Mouse (Mus musculus): Measurements from ENCODE around the gene BC067074.
"Not testable (repeated sequence)": the region's sequence is repeated elsewhere in the genome, so short reads cannot be mapped to it uniquely, and the experiment has no call there.

BC067074 gene

GRCm38 (mm10) chr13:113377631-113378030 is 84.7 kb downstream of the BC067074 start:
- no peak for DNase-seq (ENCODE audit: low spot score)

DNA sequence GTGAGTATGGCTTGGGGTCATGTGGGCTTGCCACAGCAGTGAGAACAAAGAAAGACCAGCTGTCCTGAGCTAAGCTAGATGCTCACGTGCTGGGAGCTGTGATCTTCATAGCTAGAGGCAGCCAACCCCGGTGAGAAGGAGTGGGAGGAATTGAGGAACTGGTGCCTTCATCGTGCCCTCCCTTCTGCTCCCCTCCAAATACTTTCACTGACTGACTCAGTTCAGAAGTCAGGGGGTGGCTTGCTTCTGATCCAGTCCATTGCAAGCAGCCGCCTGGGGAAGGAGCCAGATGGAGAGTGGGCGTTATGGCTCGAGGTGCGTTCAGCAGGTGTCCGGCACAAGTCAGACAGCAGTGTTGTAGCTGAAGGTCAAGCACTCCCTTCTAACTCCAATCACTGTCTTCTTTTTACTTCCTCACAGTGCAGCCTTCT is 86.0 kb downstream of the BC067074 start:
- DNase-seq (ENCODE audit: low spot score): no peak

DNA sequence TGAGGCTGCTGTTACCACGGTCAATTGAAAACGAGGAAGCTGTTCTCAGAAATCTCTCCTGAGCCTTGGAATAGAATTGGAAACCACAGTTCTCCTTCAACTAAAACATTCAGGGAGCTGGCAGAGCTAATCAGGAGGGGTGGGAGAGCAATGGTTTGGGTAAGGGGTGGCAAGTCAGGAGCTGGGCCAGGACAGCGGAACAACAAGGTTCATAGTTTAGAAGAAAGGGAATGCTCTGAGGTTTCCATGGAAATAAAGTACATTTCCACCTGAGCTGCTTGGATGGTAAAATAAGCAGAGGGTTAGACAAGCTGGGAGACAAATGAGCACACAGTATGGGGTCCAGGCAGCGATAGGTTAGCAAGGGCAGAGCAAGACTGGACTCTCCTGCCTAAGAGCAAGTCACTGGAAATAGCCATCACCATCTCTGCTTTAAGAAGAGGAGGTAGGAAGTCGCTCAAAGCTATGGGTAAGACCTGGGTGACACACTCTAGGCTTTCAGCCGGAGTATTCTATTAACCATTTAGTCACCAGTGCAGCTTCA is 86.9 kb downstream of the BC067074 start:
- DNase-seq (ENCODE audit: low spot score): no peak

DNA sequence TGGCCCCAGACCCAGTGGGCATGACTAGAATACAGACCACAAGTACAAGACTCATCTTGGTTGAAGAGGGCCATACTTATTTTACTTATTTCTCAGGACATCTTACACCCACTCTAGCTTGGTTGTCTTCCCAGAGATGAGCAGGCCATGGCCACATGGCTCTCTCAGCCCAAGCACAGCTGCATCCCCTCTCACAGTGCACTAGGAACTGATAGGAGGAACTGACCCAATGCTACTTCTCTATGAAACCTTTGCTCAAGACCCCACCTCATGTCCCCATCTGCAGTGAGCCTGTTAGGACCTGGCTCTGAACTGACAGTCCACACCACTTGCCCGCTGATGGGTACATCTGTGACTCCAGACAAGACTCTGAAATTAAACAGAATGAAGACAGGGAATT is 88.8 kb downstream of the BC067074 start:
- DNase-seq (ENCODE audit: low spot score): no peak

- no peak for DNase-seq (ENCODE audit: low spot score)
Observed at GRCm38 (mm10) chr13:113382201-113382600, 89.2 kb downstream of the BC067074 start.

- DNase-seq (ENCODE audit: low spot score): not testable (repeated sequence)
Observed at GRCm38 (mm10) chr13:113382770-113383169, 89.8 kb downstream of the BC067074 start.

DNA sequence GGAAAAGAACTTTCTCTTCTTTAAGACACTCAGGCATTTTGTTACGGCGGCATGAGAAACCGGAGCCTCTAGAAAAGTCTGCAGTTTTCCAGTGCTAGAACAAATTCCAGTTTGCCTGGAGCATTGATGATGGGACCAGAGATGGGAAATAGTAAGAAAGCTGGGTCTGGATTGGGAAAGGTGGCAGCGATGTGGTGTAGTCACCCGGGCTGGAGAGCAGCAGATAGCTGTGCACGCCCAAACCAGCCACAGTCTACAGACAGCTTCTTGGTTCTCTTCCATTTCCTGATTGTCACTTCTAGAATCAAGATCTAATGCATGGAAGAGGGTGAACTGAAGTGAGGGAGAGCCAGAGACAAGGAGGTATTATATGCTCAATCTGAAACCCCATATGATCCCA is 100.4 kb downstream of the BC067074 start:
- DNase-seq (ENCODE audit: low spot score): no peak

GRCm38 (mm10) chr13:113394591-113394990 is 101.6 kb downstream of the BC067074 start:
- no peak for DNase-seq (ENCODE audit: low spot score)

DNA sequence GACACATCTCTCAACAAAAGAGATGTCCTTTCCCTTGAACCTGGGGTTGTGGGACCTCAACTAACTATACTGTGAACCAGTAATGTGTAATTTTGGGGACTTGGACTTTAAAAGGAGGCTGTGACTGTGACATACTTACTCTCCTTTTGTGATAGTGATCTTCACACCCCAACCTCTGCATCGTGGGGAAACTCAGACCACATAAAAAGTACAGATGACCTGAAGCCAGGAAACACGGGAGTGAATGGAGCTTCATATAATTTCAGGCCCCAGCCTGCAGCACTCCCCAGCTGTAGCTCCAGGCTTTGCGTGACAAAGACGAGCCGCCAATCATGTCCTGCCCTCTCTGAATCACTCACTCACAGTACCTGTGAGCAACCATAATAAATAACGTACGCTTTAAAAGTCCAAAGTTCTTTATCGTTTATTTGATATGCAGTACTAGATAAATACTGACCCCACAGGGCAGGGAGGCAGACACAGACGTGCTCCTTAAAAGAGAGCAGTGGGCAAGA is 104.1 kb downstream of the BC067074 start:
- DNase-seq (ENCODE audit: low spot score): no peak

DNA sequence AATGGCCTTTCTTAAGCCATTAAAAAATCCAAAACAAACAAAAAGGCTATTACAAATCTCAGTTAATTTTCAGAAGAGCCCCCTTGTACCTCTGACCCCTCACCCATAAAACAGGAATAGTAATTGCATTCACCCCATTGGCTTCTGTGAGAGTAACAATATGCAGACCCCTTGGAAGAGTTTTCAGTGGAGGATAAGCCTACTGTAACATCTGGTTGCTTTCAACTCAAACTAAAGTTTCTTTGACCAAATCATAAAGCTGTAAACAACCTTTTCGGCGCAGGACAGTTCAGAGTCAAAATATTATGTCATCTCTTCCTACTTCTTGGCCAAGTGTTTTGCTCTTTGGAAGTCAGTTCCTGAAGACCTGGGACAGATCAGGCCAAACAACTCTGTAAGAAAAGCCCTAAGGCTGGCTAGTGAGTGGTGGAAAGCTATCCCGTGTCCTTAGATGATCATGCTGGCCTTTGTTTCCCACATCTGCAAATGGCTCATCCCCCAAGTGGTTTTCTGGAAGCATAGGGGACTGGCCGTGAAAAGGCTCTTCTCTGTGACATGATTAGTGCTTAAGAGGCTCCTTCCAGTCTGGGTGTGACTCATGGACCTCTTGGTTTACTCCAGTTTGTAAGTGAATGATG is 108.5 kb downstream of the BC067074 start:
- no peak for DNase-seq (ENCODE audit: low spot score)

GRCm38 (mm10) chr13:113403706-113404105 is 110.7 kb downstream of the BC067074 start:
- DNase-seq (ENCODE audit: low spot score): no peak

- no peak for DNase-seq (ENCODE audit: low spot score)
Observed at GRCm38 (mm10) chr13:113404172-113404571, 111.2 kb downstream of the BC067074 start.

DNA sequence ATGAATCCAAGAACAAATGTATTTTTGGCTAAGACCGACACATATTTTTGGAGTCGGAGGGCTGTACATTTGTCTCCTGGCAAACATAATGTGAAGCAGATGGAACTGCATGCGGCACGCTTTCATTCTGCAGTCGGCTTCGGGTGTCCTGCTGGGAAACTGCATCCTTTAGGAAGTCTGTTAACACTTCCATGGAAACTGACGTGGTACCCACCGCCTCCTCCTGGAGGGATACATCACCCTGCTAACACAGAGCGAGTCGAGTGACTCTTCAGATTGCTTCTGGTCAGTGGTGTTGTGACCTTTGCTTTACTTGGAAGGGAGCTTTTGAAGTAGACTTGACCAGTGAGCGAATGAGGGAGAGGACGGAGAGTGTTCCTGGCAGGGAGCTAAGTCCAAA is 117.0 kb downstream of the BC067074 start:
- DNase-seq (ENCODE audit: low spot score): no peak

- no peak for DNase-seq (ENCODE audit: low spot score)
Observed at GRCm38 (mm10) chr13:113415527-113415926, 122.6 kb downstream of the BC067074 start.

DNA sequence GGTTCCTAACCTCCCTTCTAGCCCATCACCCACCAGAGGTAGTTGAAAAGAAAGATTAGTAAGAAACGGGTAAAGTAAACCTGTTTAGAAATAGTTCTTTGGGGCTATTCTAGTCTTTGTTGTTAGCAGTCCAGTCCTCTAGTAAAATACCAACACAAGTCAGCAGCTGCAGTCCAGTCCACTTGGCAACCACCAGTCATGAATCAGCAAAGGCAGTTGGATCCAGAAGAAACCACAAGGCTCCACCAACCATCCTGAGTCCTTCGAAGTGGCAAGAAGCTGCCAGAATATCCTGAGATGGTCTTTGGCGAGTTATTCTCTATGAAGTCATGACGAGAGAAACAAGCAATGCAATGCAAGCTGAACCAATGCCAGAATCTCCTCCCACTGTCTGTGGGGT is 124.0 kb downstream of the BC067074 start:
- no peak for DNase-seq (ENCODE audit: low spot score)

DNA sequence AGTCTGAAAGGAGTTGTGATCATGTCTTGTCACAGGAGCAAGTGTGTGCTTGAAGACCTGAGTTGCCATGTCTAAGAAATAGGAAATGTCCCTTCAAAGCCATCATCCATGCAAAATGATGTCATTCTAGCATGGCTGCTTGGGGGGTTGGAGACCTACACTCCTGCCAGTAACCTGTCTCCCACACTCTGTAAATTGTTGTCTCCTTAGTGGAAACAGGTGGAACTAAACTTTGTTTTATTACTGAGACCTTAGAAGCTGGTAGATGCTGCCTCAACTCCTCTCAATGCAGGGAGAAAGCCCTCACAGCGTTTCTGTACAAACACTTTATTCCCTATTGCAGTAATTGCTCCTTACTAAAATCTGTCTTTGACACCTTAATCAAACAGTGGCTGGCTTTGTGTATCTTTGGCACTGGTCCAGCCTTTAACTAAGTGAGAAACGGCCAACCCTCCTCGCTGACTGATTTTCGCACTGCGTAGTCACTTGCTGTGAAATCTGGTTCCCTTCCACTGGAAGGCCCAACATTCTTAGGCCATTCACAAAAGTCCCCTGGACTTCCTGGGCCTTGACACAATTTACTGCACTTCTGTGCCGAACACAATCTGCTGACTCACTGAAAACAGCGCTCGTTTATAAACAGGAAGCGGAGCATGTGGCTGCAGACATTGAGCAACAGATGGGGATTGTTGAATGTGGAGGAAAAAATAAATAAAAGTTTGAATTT is 125.0 kb downstream of the BC067074 start:
- DNase-seq (ENCODE audit: low spot score): no peak

- DNase-seq (ENCODE audit: low spot score): no peak
Observed at GRCm38 (mm10) chr13:113418632-113419031, 125.7 kb downstream of the BC067074 start.

GRCm38 (mm10) chr13:113421472-113421871 is 128.5 kb downstream of the BC067074 start:
- no peak for DNase-seq (ENCODE audit: low spot score)

- DNase-seq (ENCODE audit: low spot score): no peak
Observed at GRCm38 (mm10) chr13:113423825-113424224, 130.9 kb downstream of the BC067074 start.

GRCm38 (mm10) chr13:113425907-113426306 is 132.9 kb downstream of the BC067074 start:
- no peak for DNase-seq (ENCODE audit: low spot score)

Data from urinary bladder, postnatal 25 days (tissue).